Mouse (Mus musculus): ENCODE data around the gene Htr1f. TPM values are rescaled to one million over a fixed set of nuclear protein-coding genes. Genes with fewer than 3 reads are reported as not detected.
"Not testable (repeated sequence)": the region's sequence is repeated elsewhere in the genome, so short reads cannot be mapped to it uniquely, and the experiment has no call there.

The Htr1f gene
- polyA plus RNA-seq (2012; rRNA removed): 3.2 and 3.9 TPM in 2 replicates

DNA sequence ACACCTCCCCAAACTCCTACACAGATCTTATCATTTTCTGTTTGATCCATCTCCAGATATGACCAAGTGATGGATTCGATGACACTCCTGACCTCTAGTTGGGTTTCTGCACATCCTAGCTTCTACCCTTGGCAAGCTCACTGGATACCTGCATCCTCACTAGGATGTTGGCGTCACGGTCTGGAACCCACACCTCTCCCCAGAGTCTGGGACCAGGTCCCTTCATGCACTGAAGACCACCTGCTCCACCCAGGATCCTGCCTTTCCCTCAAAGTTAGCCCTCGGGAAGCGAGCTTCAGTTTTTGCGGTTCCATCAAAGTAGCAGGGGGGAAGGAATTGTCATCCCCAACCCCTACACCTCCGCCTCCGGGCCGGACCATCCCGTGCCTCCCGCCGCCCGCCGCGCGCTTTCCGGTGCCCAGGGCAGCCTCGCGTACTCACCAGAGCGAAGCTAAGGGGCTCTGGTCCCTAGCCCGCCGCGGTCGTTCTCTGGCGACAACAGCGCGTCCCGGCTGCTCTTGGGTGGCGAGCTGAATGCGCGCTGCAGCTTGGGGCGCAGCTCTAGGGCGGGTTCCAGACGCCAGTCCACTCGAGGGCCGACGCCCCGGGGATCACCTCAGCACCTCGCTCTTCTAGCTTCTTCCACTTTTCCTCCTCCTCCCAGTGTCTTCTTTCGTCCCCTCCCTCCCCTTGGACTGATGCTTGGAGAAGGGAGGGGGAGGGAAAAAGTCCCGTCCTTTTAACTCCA is at the start of gene Htr1f:
Gene Htr1f (minus strand): TSS at position 671 of the 748 bp plus-strand sequence.
- peak in 1 of 2 experiments; percentile 24 for DNase-seq (ENCODE audit: extremely low spot score in 1 of 2, low spot score in 1 of 2)

- DNase-seq (ENCODE audit: extremely low spot score in 1 of 2, low spot score in 1 of 2): no peak
Observed at GRCm38 (mm10) chr16:65139771-65140170, 34.1 kb upstream of the Htr1f start.

DNA sequence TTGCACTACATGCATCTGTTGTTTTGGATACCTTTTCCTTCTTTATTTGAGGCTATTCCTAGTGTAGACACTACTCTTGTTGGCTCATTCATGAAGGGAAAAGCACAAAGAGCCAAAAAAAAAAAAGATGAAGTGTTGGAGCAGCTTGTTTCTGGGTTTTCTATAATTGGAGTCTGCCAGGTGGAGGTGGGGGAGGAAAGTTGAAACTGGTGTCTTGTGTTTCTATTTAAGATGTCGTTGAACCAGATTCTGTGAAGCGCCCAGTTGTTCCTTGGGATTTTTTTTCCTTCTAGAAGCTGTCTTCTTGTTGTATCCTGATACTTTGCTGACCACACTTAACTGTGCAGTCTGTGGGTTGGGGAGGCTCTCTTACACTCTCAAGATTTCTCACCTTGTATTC is 23.7 kb upstream of the Htr1f start:
- DNase-seq (ENCODE audit: extremely low spot score in 1 of 2, low spot score in 1 of 2): peak; percentile 48 to 73

GRCm38 (mm10) chr16:65127846-65128245 is 22.2 kb upstream of the Htr1f start:
- no peak for DNase-seq (ENCODE audit: extremely low spot score in 1 of 2, low spot score in 1 of 2)

- DNase-seq (ENCODE audit: extremely low spot score in 1 of 2, low spot score in 1 of 2): no peak
Observed at GRCm38 (mm10) chr16:65112221-65112620, 6.6 kb upstream of the Htr1f start.

GRCm38 (mm10) chr16:65093552-65093951 is 12.1 kb downstream of the Htr1f start:
- no peak for DNase-seq (ENCODE audit: extremely low spot score in 1 of 2, low spot score in 1 of 2)

GRCm38 (mm10) chr16:65083475-65083874 is 22.2 kb downstream of the Htr1f start:
- no peak for DNase-seq (ENCODE audit: extremely low spot score in 1 of 2, low spot score in 1 of 2)

GRCm38 (mm10) chr16:65069867-65070266 is 35.8 kb downstream of the Htr1f start:
- no peak for DNase-seq (ENCODE audit: extremely low spot score in 1 of 2, low spot score in 1 of 2)

DNA sequence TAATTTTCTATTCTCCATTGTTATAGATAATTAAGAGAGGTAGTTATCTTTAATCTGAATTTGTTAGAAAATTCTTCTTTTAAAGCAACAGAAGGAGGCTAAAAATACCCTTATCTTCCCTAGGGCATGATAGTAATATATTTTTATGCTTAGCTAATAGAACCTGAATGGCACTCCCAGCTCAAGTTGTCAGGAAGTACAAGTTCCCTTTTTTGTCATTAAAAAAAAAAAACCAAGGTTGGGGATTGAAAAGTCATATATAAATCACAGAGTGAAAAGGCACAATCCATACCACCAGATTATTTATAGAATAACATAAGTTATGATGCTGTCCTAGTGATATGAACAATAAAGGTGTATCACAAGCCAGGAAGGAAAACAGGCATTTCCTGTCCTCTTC is 39.4 kb downstream of the Htr1f start:
- DNase-seq (ENCODE audit: extremely low spot score in 1 of 2, low spot score in 1 of 2): no peak

DNA sequence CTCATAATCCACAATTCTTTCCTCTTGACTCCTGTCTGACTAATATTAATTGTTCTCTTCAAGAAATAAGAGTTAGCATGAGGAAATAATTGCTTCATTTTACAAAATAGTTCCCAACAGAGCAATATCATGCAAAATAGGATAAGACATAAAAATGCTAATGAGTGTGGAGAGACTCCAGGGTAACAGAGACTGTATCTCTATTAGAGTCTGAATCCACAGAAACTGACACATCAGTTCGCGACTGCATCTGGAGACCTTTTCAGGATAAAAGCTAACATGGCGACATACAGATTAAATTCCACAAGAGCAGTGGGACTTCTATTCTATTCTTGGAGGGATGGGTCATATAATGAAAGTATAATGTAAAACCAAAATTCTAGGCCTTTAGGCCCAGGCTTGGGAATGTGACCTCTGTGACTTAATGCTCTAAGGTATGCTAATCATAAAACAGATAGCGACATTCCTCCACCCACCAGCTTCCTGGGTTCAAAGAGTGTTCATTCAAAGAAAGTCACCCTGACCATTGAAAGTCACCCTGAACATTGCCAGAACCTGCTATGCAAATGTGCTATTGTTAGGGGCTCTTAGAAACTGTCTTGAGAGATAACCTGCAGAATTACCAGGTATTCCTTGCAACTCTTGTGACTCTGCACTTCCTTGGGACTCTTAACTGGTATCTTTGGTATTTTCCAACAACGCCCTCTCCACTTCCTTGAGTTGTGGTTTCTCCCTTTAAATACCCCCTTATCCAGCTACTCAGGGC is 67.8 kb downstream of the Htr1f start:
- DNase-seq (ENCODE audit: extremely low spot score in 1 of 2, low spot score in 1 of 2): not testable (repeated sequence)

GRCm38 (mm10) chr16:65029675-65030074 is 76.0 kb downstream of the Htr1f start:
- DNase-seq (ENCODE audit: extremely low spot score in 1 of 2, low spot score in 1 of 2): peak; percentile 35 to 79

- DNase-seq (ENCODE audit: extremely low spot score in 1 of 2, low spot score in 1 of 2): peak; percentile 46 to 72
Observed at GRCm38 (mm10) chr16:65022364-65022763, 83.3 kb downstream of the Htr1f start.

GRCm38 (mm10) chr16:65018710-65019109 is 86.9 kb downstream of the Htr1f start:
- DNase-seq (ENCODE audit: extremely low spot score in 1 of 2, low spot score in 1 of 2): no peak

- no peak for DNase-seq (ENCODE audit: extremely low spot score in 1 of 2, low spot score in 1 of 2)
Observed at GRCm38 (mm10) chr16:65018134-65018533, 87.5 kb downstream of the Htr1f start.

DNA sequence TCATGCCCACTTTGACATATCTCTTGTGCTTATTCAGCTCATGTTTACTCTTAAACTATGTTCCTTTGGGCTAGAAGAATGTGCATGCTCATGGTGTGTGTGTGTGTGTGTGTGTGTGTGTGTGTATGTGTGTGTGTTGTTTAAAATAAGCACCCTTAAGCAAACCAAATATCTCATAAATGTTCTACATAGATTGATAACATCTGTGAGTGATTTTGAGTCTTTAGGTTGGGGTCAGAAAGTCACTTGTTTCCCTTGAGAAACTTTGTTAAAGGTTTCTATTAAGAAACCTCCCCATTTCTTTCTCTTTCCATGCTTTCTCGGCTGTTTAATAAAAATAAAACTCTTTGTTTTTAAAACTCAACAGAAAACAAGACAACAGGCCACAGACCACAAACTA is 88.1 kb downstream of the Htr1f start:
- no peak for DNase-seq (ENCODE audit: extremely low spot score in 1 of 2, low spot score in 1 of 2)

GRCm38 (mm10) chr16:65015241-65015640 is 90.4 kb downstream of the Htr1f start:
- no peak for DNase-seq (ENCODE audit: extremely low spot score in 1 of 2, low spot score in 1 of 2)

- no peak for DNase-seq (ENCODE audit: extremely low spot score in 1 of 2, low spot score in 1 of 2)
Observed at GRCm38 (mm10) chr16:65001993-65002821, 103.4 kb downstream of the Htr1f start.

DNA sequence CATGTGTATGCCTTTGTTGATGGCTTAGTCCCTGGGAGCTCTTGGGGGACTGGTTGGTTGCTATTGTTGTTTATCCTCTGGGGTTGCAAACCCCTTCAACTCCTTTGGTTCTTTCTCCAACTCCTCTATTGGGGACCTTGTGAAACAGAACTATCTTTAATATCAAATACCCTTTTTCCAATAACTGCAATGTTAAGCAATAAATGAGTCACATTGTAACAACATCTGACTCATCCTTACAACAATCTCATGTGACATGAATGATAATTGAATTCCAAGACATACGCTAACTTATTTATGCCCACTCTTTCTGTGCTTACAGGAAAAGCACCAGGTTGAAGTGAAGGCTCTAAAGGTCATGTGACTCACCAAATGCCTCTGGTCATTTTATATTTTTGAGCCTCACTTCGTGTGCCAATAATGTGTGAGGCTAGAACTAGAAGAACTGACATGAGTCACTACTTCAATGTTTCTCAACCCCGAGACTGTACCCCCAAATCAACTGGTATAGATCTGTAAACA is 116.3 kb downstream of the Htr1f start:
- no peak for DNase-seq (ENCODE audit: extremely low spot score in 1 of 2, low spot score in 1 of 2)

DNA sequence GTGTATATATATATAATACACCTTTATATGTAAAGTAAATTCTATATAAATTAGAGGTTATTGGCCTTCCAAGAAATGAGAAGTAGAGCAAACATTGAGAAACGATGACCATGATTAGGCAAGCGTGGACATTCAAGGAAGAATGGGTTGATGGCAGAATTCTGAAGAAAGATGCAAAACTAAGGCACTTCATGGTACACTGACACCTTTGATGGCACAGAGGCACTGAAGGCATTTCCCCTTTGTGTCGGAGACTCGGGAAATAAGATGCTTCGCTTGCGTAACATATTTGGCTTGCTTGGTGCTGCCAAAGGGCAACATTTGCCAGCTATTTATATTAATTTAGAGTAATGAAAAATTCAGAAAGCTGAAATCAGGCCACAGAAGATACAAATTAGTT is 118.1 kb downstream of the Htr1f start:
- no peak for DNase-seq (ENCODE audit: extremely low spot score in 1 of 2, low spot score in 1 of 2)

GRCm38 (mm10) chr16:64987049-64987448 is 118.6 kb downstream of the Htr1f start:
- no peak for DNase-seq (ENCODE audit: extremely low spot score in 1 of 2, low spot score in 1 of 2)

DNA sequence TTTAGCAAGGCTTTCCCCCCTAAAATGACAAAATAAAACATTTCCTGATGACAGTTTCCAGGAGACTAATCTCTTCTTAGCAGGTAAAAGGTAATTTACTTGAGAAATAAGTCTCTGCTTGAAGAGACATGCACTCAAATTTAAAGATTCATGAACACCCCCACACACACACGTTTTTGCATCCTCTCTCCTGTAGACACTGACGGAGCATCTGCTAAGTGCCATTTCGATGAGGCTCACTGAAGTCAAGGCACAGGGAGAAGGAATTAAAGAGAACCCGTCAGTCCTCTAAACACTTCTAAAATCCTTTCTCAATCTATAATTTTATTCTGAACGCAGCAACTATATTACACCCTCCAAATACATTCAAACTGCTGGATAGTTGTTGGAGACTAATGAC is 131.0 kb downstream of the Htr1f start:
- peak in 1 of 2 experiments; percentile 28 for DNase-seq (ENCODE audit: extremely low spot score in 1 of 2, low spot score in 1 of 2)

Measured in frontal cortex, adult 2 months (tissue).